Mouse (Mus musculus) bone marrow, adult 2 months (tissue): Measurements from ENCODE around the gene Adgrd1.

ENCODE experiments used
- CTCF ChIP-seq: fragments of 200-500 bp; IDR thresholded peaks from 2 replicates; pipeline ENCODE4 v1.5.1; 2011; ENCODE audit warnings: low read length, control low read depth; ENCODE audit not compliant: control insufficient read depth, insufficient read depth
- POLR2A ChIP-seq: fragments of 200-500 bp; IDR thresholded peaks from 2 replicates; pipeline ENCODE4 v1.6.1; 2011; ENCODE audit warnings: low read depth, mild to moderate bottlenecking, control low read depth, low read length, borderline replicate concordance; ENCODE audit not compliant: control insufficient read depth

DNA sequence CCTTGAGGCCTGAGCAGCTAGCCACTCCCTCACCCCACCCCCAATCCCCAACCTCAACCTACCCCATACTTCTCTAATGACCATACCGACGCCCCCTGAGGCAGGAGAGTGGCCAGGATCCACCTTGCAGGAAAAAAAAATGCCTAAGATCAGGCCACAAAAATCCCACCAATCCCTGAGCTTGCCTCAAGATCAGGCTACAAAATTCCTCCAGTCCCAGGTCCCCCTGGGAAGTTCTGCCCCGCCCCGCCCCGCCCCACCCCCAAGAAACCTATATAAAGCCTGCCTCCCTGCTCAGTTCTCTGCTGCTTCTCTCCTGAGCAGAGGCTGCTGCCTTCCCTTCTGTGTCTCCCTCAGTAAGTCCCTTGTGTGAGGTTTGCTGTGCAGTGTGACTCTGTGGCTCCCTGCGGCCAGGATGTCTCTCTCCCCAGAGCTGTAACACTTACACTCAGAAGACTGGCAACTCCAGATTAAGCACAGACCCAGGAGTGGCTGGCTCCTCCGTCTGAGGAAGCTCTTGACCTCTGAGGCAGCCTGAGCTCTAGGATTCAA, 137.4 kb downstream of the Adgrd1 start:
- TF ChIP-seq CTCF (no peak), POLR2A (no peak)
